9 mouse cellular contexts compared by ENCODE assay signal in the genomic region with DNA sequence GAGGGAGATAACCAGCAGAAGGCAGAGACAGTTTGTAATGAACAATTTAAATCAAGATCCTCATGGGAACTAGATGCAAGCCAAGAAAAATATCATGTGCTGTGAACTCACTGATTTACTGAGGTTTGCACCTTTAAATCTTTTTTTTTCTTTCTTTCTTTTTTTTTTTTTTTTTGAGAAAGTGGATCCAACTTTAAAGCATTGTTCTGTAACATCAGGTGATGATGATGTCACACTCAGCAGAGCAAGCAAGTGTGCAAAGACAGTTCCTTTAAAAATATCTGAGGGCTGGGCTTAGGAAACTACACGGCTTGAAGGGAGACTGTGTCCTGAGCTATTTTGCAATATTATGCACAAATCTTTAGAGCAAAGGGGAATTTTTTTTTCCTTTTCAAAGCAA.
DNase-seq lines count a peak whose midpoint lies in the region; ATAC-seq and TF ChIP-seq lines count a peak whose summit lies in the region.
"Had no signal": no experiment of that assay in that cellular context is flagged by ENCODE, and none has a peak within 500 bp of the region (broad histone marks: within the 10 kb centered on the region; RNA-seq: fewer than 3 reads in every experiment).

No protein-coding gene starts in this region.

- H3K4me1 ChIP-seq in heart, embryonic 10.5 days: peaks cover 22% of the 10 kb centered on the region
- H3K4me1 ChIP-seq in brown adipose tissue, adult 24 weeks (ENCODE audit: control insufficient read depth, insufficient read depth, insufficient read length, low read length): peaks cover 7% of the 10 kb centered on the region; the same call in 1 of the 2 replicates
- H3K4me1 ChIP-seq in heart, embryonic 16.5 days (ENCODE audit: control insufficient read depth, insufficient read depth, low read length): peaks cover 14% of the 10 kb centered on the region
- H3K4me1 ChIP-seq in midbrain, embryonic 13.5 days (replicated peaks): peaks cover 42% of the 10 kb centered on the region
- no peaks in the 10 kb centered on the region for H3K4me1 ChIP-seq in thymus, adult 2 months (replicated peaks; ENCODE audit: control insufficient read depth, insufficient read depth, low read length)

- WGBS in heart, embryonic 10.5 days: 18% methylated on average over 1 of the region's 1 CpGs
- 7% methylated on average over 1 of the region's 1 CpGs for WGBS in heart, embryonic 16.5 days
- WGBS in midbrain, embryonic 13.5 days: 8% methylated on average over 1 of the region's 1 CpGs
- 45% methylated on average over 1 of the region's 1 CpGs for WGBS in thymus, adult 2 months

- H3K4me2 ChIP-seq in heart, embryonic 16.5 days (ENCODE audit: low read depth, low read length): peak overlapping the region; percentile 13; the same call in 1 of the 2 replicates
- H3K4me2 ChIP-seq in midbrain, embryonic 13.5 days (replicated peaks): peak overlapping the region; percentile 45

- H3K4me3 ChIP-seq in heart, embryonic 10.5 days: peak overlapping the region; percentile 0; the same call in 1 of the 2 replicates
- H3K4me3 ChIP-seq in brown adipose tissue, adult 24 weeks (ENCODE audit: insufficient read depth, low read depth, low read length): peak overlapping the region; percentile 52
- no peak overlapping the region for H3K4me3 ChIP-seq in heart, embryonic 16.5 days (ENCODE audit: low read length)
- H3K4me3 ChIP-seq in midbrain, embryonic 13.5 days (replicated peaks): peak overlapping the region; percentile 23
- no peak overlapping the region for H3K4me3 ChIP-seq in thymus, adult 2 months (ENCODE audit: control insufficient read depth, insufficient read depth, low read length)
- H3K4me3 ChIP-seq: erythroblast, embryonic 14.5 days had no signal

- no peak for TF ChIP-seq CTCF in thymus, adult 2 months (IDR thresholded peaks at IDR 0.05; ENCODE audit: borderline replicate concordance, control insufficient read depth, extremely low read depth, insufficient read depth, low read length, poor library complexity)

- no peaks in the 10 kb centered on the region for H3K9me3 ChIP-seq in heart, embryonic 10.5 days
- H3K9me3 ChIP-seq in heart, embryonic 16.5 days (replicated peaks; ENCODE audit: control insufficient read depth, low read length): no peaks in the 10 kb centered on the region
- no peaks in the 10 kb centered on the region for H3K9me3 ChIP-seq in midbrain, embryonic 13.5 days

- intact Hi-C loops in left cerebral cortex, postnatal 4 days (cut with DNase I): no loop called here

- H3K27me3 ChIP-seq in heart, embryonic 10.5 days (ENCODE audit: insufficient read depth, poor library complexity, severe bottlenecking): no peaks in the 10 kb centered on the region
- H3K27me3 ChIP-seq in heart, embryonic 16.5 days (ENCODE audit: control insufficient read depth, insufficient read depth, low read length): no peaks in the 10 kb centered on the region
- no peaks in the 10 kb centered on the region for H3K27me3 ChIP-seq in midbrain, embryonic 13.5 days
- H3K27me3 ChIP-seq in thymus, adult 2 months (ENCODE audit: control insufficient read depth, insufficient read depth, low read length): no peaks in the 10 kb centered on the region

- no peak for DNase-seq in heart, embryonic 10.5 days (ENCODE audit: low spot score)
- no peak for DNase-seq in heart, postnatal 4 days
- DNase-seq in thymus, adult 2 months: no peak
- DNase-seq in left cerebral cortex, postnatal 4 days: no peak
- DNase-seq in thymus, postnatal 4 days: no peak

- no peak for TF ChIP-seq POLR2A in thymus, adult 2 months (IDR thresholded peaks at IDR 0.05; ENCODE audit: control insufficient read depth, extremely low read depth, insufficient read depth, low read length, poor library complexity)

- no peak overlapping the region for H3K9ac ChIP-seq in heart, embryonic 16.5 days (ENCODE audit: low read length)
- peak overlapping the region; percentile 40 for H3K9ac ChIP-seq in midbrain, embryonic 13.5 days (replicated peaks)

- H3K27ac ChIP-seq in heart, embryonic 10.5 days: no peak overlapping the region
- peak overlapping the region; percentile 86; the same call in 1 of the 2 replicates for H3K27ac ChIP-seq in brown adipose tissue, adult 24 weeks (replicated peaks; ENCODE audit: low read depth, low read length)
- no peak overlapping the region for H3K27ac ChIP-seq in heart, embryonic 16.5 days (ENCODE audit: low read length)
- peak overlapping the region; percentile 72 for H3K27ac ChIP-seq in midbrain, embryonic 13.5 days
- no peak overlapping the region for H3K27ac ChIP-seq in thymus, adult 2 months (ENCODE audit: control insufficient read depth, insufficient read depth, low read length)

- H3K36me3 ChIP-seq in heart, embryonic 10.5 days: no peaks in the 10 kb centered on the region
- H3K36me3 ChIP-seq in heart, embryonic 16.5 days (ENCODE audit: control insufficient read depth, insufficient read depth): no peaks in the 10 kb centered on the region
- H3K36me3 ChIP-seq in midbrain, embryonic 13.5 days: no peaks in the 10 kb centered on the region
- no peaks in the 10 kb centered on the region for H3K36me3 ChIP-seq in thymus, adult 2 months (ENCODE audit: control insufficient read depth, insufficient read depth, low read length)

- ATAC-seq in heart, embryonic 16.5 days (replicated peaks; ENCODE audit: extremely low read depth, insufficient read depth, low FRiP score): no peak
- no peak for ATAC-seq in midbrain, embryonic 13.5 days

Comparison
In these comparisons a context has a peak if more than half of its experiments do, and no peak if none do; other contexts are left out.
1. H3K4me3 ChIP-seq: peak in heart, embryonic 10.5 days (single experiment), brown adipose tissue, adult 24 weeks (single experiment) and midbrain, embryonic 13.5 days (single experiment); none in heart, embryonic 16.5 days (single experiment) and thymus, adult 2 months (single experiment).
2. H3K27ac ChIP-seq: peak in brown adipose tissue, adult 24 weeks (single experiment) and midbrain, embryonic 13.5 days (single experiment); none in heart, embryonic 10.5 days (single experiment), heart, embryonic 16.5 days (single experiment) and thymus, adult 2 months (single experiment).